Mouse (Mus musculus) activated CD4-positive, CD25-positive, alpha-beta regulatory T cell, adult 4 months (primary cell): ENCODE results near the gene Ddost. TPM values are rescaled to one million over a fixed set of nuclear protein-coding genes. Genes with fewer than 3 reads are reported as not detected.
A peak's percentile ranks its signal among the peaks of the same experiment; 100 is the strongest.

Source experiments
- ATAC-seq: one replicate; pipeline ENCODE4 v1.8.0; 2017
- polyA plus RNA-seq, 2 experiments: library from polyadenylated mRNA; unstranded; fragments of 100-300 nt; shearing (Covaris generic); gene quantifications; one replicate each; pipeline ENCODE4 v1.2.1; 2017

The Ddost gene
- 100 to 1,000 TPM in 1 of 2 experiments, 10 to 100 TPM in 1; 91.1 to 119 TPM for polyA plus RNA-seq

DNA sequence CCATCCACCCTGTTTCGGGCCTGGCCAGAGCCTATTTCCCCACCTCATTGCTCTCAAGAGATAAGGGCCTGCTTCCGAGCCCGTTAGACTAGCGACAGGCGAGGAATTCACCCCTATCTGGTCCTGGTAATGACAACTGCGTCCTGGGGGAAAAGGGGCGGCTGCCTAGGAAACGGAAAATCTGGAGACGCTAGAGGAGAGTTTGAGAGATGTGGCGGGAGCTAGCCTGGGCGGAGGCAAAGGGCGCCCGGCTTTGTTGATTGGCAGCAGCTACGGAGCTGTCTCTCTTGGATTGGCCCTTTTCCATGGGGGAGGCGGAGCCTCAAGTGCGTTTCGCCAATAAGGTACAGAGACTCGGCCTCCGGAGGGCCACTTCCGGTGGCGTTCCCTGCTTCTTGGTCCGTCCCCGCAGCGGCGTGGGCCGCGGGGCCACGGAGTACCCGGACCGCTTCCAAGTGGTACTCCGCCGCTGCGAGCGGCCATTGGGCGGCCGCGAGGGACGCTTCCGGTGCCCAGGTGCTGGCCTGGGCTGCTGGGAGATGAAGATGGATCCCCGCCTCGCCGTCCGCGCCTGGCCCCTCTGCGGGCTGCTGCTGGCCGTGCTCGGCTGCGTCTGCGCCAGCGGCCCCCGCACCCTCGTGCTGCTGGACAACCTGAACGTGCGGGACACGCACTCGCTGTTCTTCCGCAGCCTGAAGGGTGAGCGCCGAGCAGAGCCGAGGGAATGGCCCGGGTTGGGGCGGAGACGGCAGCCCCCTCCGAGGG lies at the start of gene Ddost:
Ddost (plus strand) TSS at position 391 of the 765 bp plus-strand sequence.
- peak; percentile 97 for ATAC-seq

GRCm38 (mm10) chr4:138257116-138257687 lies 47.3 kb upstream of the Ddost start:
- no peak for ATAC-seq

DNA sequence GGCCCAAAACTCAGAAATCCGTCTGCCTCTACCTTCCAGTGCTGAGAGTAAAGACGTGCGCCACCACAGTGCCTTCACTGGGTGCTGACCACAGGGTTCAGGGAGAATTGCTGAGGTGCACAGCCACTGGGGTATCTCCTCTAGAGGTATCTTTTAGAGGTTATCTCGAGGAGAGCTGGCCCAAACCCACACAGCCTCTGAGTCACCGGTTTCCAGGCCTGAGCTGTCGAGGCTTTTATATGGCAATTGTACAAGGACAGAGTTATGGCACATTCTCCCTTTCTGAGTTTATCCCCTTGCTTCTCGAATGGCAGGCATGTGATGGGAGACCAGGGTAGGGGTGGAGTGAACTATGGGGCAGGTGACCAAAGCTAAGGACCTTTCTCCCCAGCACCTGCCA lies 45.9 kb upstream of the Ddost start:
- ATAC-seq, result no peak

- ATAC-seq, result no peak
Observed at GRCm38 (mm10) chr4:138259482-138259881, 45.0 kb upstream of the Ddost start.

GRCm38 (mm10) chr4:138261843-138262681 lies 42.5 kb upstream of the Ddost start:
- ATAC-seq, result peak; percentile 75

GRCm38 (mm10) chr4:138267869-138268268 lies 36.7 kb upstream of the Ddost start:
- ATAC-seq, result no peak

DNA sequence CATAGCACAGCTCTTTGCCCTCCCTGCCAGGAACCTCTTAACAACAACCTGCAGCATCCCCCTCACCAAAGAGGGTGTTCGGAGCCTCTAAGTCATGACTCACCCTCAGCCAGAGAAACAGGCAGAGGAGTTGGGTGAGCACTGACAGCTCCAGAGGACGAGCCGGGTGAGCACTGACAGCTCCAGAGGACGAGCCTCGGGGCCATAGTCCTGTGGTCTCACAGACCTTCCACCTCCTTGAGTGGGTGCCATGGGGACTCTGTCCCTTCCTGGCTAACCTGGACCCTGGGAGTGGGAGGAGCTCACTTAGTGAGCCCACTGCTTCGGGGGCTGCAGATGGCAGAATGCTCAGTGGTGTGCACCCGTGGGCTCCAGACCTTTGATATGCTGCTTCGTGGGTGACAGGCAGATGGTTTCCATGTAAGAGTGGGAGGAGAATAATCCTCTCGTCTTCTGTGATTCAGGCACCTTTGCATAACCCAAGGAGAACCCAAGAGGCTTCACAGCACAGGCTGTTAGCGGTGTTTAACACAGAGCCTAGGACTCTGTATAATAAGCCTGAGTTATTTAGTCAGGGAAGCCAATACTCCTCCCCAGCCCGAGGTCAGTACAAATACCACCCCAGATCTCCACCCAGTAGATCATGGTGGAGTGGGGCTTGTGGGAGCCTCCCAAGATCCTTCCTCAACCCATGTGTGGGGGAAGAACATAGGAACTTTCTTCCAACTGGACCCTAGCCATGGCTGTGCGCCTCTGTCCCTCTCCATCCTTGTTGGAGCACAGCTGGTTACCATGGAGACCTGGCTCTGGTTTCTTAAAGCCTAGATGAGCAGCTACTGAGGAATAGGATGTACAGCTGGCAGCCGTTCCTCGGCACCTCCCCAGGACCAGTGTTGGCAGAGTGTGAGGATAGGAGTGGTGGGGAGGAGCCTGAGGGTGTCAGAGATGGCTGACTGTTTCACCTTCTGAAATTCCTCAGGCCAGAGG lies 32.2 kb upstream of the Ddost start:
- ATAC-seq, result no peak

GRCm38 (mm10) chr4:138278346-138278745 lies 26.2 kb upstream of the Ddost start:
- ATAC-seq, result no peak

DNA sequence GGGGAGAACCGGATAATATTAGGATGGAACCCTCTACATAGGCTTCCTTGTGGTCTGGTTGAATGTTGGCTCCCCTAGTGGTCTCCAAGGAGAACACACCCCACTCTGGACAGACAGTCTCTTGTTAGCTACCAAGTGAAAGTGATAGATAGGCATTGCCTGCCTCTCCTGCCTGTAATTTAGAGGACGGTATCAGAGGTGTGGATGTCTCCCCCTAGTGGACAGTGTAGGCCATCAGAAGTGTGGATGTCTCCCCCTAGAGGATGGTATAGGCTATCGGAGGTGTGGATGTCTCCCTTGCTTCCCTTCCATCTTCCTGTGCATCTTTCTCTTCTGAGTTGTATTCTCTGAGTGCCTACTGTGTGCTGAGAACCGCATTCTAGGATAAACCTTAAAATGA lies 21.7 kb upstream of the Ddost start:
- ATAC-seq, result peak; percentile 86

GRCm38 (mm10) chr4:138286411-138286810 lies 18.1 kb upstream of the Ddost start:
- ATAC-seq, result no peak

- ATAC-seq, result no peak
Observed at GRCm38 (mm10) chr4:138288691-138289090, 15.8 kb upstream of the Ddost start.

DNA sequence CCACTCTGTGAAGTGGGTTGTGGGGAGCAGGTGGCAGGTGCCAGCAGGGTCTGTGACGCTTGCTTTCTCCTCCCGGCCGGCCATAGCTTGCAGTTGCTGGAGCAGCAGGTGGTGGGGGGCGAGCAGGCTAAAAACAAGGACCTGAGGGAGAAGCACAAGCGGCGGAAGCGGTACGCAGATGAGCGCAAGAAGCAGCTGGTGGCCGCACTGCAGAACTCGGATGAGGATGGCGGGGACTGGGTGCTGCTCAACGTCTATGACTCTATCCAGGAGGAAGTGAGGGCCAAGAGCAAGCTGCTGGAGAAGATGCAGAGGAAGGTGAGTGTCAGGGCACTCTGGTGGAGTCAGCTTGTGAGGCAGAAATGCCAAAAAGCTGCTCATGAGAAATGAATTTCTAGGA lies 12.5 kb upstream of the Ddost start:
- no peak for ATAC-seq

DNA sequence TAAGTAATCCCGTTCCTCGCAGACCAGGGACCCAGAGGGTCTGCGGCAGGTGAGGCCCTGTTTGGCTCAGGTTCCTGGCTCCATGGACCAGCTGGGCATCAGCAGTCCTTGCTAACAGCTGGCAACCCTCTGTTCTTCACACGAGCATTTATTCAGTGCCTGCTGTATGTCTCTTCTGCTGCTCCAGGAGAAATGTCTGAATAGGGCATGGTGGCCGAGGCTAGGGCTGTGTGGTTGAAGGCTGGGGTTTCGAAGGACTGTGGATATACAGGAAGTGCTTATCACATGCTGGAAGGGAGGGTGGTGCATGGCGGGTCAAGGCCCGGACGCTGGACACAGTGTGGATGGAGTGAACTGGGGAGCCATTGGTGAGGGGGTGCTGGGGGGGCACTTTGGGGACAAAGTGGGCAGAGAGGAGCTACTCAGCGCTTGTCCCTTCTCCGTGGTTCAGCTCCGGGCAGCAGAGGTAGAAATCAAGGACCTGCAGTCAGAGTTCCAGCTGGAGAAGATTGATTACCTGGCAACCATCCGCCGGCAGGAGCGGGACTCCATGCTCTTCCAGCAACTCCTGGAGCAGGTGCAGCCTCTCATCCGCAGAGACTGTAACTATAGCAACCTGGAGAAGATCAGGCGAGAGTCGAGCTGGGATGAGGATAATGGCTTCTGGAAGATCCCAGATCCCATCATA lies 11.1 kb upstream of the Ddost start:
- no peak for ATAC-seq

GRCm38 (mm10) chr4:138293949-138294550 lies 10.5 kb upstream of the Ddost start:
- ATAC-seq, result no peak

DNA sequence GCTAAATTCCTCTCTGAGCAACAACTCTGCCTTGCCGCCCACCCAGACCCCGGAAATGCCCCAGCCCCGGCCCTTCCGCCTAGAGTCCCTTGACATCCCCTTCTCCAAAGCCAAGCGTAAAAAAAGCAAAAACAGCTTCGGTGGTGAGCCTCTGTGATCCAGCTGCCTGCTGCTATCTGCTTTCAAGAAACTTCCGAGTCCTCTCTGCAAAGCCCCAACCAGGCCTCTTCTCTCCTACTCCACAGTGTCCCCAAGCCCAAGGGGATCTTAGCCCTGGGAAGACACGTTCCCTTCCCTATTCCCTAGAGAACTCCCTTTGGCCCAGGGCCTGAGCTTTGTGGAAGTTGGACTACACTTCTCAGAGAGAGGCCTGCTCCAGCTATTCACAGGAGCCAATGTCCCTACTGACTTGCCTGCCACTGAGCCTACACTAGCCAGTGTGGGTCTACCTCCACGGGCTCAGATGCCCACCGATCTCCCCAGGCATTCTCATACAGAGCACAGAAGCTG lies 3.2 kb upstream of the Ddost start:
- no peak for ATAC-seq

DNA sequence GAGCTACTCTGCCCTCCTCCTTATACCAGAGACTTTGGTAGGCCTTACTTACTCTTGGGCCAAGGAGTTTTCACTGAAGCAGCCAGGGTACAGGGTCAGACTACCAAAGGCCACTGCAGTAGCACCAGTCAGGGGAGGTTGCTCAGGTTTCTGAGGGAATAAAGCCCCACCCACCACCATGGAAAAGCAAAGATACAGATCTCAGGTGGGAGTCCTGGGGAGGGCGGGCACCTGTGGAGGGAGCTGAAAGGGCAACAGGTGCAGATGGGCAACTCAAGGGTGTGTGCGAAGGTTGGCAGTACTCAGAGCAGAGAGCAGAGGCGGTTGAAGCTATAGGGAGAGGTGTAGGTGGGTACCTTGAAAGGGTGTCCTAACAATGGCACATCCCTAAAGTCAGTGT lies 1.5 kb upstream of the Ddost start:
- no peak for ATAC-seq

GRCm38 (mm10) chr4:138303742-138304141 lies 788 bp upstream of the Ddost start:
- ATAC-seq, result no peak

GRCm38 (mm10) chr4:138307025-138307424 lies 2.5 kb downstream of the Ddost start:
- no peak for ATAC-seq

DNA sequence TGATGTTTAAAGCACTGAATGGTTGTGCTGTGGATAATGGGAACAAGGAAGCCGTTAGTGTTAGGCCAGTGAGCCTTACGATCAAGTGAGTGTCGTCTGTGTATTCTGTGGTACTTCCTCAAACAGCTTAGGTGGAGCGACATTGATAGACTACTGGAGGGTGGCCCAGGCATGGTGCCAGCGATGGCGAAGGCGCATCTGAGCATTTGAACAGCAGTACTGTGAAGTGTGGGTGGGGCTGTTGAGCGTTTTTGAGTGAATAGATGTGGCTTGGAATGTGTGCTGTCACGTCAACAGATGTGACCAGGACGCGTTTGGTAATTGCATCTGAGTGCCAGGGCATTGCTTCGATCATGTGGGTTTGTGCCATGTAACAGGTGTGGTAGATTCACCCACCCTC lies 3.2 kb downstream of the Ddost start:
- no peak for ATAC-seq

DNA sequence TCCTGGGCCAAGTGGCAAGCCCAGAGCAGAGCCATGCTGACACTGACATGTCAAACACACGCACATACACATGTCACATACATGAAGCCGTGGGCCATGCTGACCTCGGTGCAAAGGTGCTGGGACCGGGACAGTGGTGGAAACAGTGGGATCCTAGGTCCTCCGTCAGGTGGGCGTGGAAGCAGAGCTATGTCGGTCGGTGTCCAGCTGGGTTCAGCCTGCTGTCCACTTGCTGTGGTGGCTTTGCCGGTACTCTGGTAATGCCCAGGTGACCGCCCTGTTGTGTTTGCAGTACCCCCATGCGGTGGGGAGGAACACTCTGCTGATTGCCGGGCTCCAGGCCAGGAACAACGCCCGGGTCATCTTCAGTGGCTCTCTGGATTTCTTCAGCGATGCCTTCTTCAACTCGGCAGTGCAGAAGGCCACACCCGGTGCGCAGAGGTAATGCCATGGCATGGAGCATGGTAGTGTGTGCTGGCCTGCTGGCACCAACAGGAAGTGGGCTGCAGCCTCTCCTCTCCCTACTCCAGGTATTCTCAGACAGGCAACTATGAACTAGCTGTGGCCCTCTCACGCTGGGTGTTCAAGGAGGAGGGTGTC lies 5.9 kb downstream of the Ddost start:
- no peak for ATAC-seq

GRCm38 (mm10) chr4:138311595-138311994 lies 7.1 kb downstream of the Ddost start:
- ATAC-seq, result no peak
